Mouse (Mus musculus) intestine, embryonic 16.5 days (tissue): Measurements from ENCODE around the gene Gpr137. TPM values are rescaled to one million over a fixed set of nuclear protein-coding genes. Genes with fewer than 3 reads are reported as not detected.
"Not testable (repeated sequence)": the region's sequence is repeated elsewhere in the genome, so short reads cannot be mapped to it uniquely, and the experiment has no call there.

Experiments
- ATAC-seq: fragments of 200-750 bp; cut with Nextera tagmentation; 2 replicates; pipeline ENCODE4 v1.8.0; 2017; ENCODE audit warnings: moderate TSS enrichment, moderate library complexity
- H3K27ac ChIP-seq: fragments of 300-500 bp; sonication (generic); 2 replicates; pipeline ENCODE4 v1.5.1; 2014; ENCODE audit warnings: mild to moderate bottlenecking, low read length
- H3K27me3 ChIP-seq: fragments of 300-500 bp; sonication (generic); replicated peaks from 2 replicates; pipeline ENCODE4 v1.6.1; 2014; ENCODE audit warnings: low read length, control low read depth, mixed read lengths; ENCODE audit not compliant: control insufficient read depth, insufficient read depth
- H3K36me3 ChIP-seq: fragments of 300-500 bp; sonication (generic); 2 replicates; pipeline ENCODE4 v1.6.1; 2014; ENCODE audit warnings: low read length, control low read depth; ENCODE audit not compliant: control insufficient read depth, insufficient read depth
- H3K4me1 ChIP-seq: fragments of 300-500 bp; sonication (generic); 2 replicates; pipeline ENCODE4 v1.6.1; 2014; ENCODE audit warnings: low read length, control low read depth, mixed read lengths; ENCODE audit not compliant: control insufficient read depth, insufficient read depth
- H3K4me2 ChIP-seq: fragments of 300-500 bp; sonication (generic); 2 replicates; pipeline ENCODE4 v1.6.1; 2014; ENCODE audit warnings: low read depth, low read length, control low read depth
- H3K4me3 ChIP-seq: fragments of 300-500 bp; sonication (generic); 2 replicates; pipeline ENCODE4 v1.5.1; 2014; ENCODE audit warnings: mild to moderate bottlenecking, low read length
- H3K9ac ChIP-seq: fragments of 300-500 bp; sonication (generic); 2 replicates; pipeline ENCODE4 v1.6.1; 2014; ENCODE audit warnings: low read depth, low read length
- H3K9me3 ChIP-seq: fragments of 300-500 bp; sonication (generic); 2 replicates; pipeline ENCODE4 v1.6.1; 2016; ENCODE audit warnings: low read length, control low read depth; ENCODE audit not compliant: control insufficient read depth
- WGBS: fragments of 180-500 bp; shearing (Covaris S2); extraction: QIAGEN DNeasy Blood & Tissue Kit; methylation state at CpG from one replicate; pipeline ENCODE4 v1.1.7; 2014; 5-methylcytosine and 5-hydroxymethylcytosine counted together
- polyA plus RNA-seq: library from polyadenylated mRNA; unstranded; fragments of >200 nt; fragmentation: Nextera tagmentation; extraction: Ambion mirVana; gene quantifications from 2 replicates; pipeline ENCODE4 v1.2.1, GENCODE M21; 2015

The Gpr137 gene
- 20.6 and 21.1 TPM in 2 replicates for polyA plus RNA-seq

GRCm38 (mm10) chr19:6942249-6942691 lies at the start of gene Gpr137:
Gene Gpr137, minus strand, starts transcription at chr19:6942480.
- peaks cover 28% of the 10 kb centered on the region for H3K4me1 ChIP-seq
- peak within 1 kb of the TSS; percentile 91 for H3K4me2 ChIP-seq
- peak within 1 kb of the TSS; percentile 97 for H3K9ac ChIP-seq
- ATAC-seq, result peak; percentile 90
- peak within 1 kb of the TSS; percentile 93 for H3K4me3 ChIP-seq
- H3K27me3 ChIP-seq, result no peaks in the 10 kb centered on the region
- WGBS, result under 1% methylated on average over 27 of the region's 27 CpGs
- H3K27ac ChIP-seq, result peak within 1 kb of the TSS; percentile 99
- no peaks in the 10 kb centered on the region for H3K9me3 ChIP-seq
- no peaks in the 10 kb centered on the region for H3K36me3 ChIP-seq

- H3K9ac ChIP-seq, H3K9me3 ChIP-seq, H3K27me3 ChIP-seq, H3K36me3 ChIP-seq, H3K4me3 ChIP-seq, H3K4me2 ChIP-seq, ATAC-seq, H3K27ac ChIP-seq: not testable (repeated sequence)
- 91% methylated on average over 6 of the region's 6 CpGs for WGBS
- H3K4me1 ChIP-seq, result peaks cover 34% of the 10 kb centered on the region
These were observed 48.9 kb upstream of the Gpr137 start for GRCm38 (mm10) chr19:6991166-6991565.

- no peak for ATAC-seq
- H3K4me1 ChIP-seq, result peaks cover 38% of the 10 kb centered on the region
- H3K9me3 ChIP-seq, result no peaks in the 10 kb centered on the region
- no peak overlapping the region for H3K4me3 ChIP-seq
- H3K9ac ChIP-seq, result no peak overlapping the region
- H3K4me2 ChIP-seq, result no peak overlapping the region
- no peaks in the 10 kb centered on the region for H3K36me3 ChIP-seq
- no peak overlapping the region for H3K27ac ChIP-seq
- 87% methylated on average over 6 of the region's 6 CpGs for WGBS
- no peaks in the 10 kb centered on the region for H3K27me3 ChIP-seq
These were observed 48.4 kb upstream of the Gpr137 start for GRCm38 (mm10) chr19:6990712-6991111.

- no peaks in the 10 kb centered on the region; the same call in 1 of the 2 replicates for H3K36me3 ChIP-seq
- H3K9me3 ChIP-seq, result no peaks in the 10 kb centered on the region
- H3K27ac ChIP-seq, result no peak overlapping the region
- H3K4me2 ChIP-seq, result no peak overlapping the region
- H3K9ac ChIP-seq, result no peak overlapping the region
- H3K27me3 ChIP-seq, result no peaks in the 10 kb centered on the region
- peaks cover 29% of the 10 kb centered on the region for H3K4me1 ChIP-seq
- ATAC-seq, result no peak
- WGBS, result 88% methylated on average over 8 of the region's 8 CpGs
- no peak overlapping the region for H3K4me3 ChIP-seq
These were observed 47.0 kb upstream of the Gpr137 start for GRCm38 (mm10) chr19:6989251-6989650.

- Histone ChIP-seq H3K9ac (peak overlapping the region; percentile 95), H3K4me1 (peaks cover 22% of the 10 kb centered on the region), H3K4me3 (peak overlapping the region; percentile 87), H3K9me3 (no peaks in the 10 kb centered on the region), H3K4me2 (peak overlapping the region; percentile 76), H3K36me3 (peaks cover under 1% of the 10 kb centered on the region; the same call in 1 of the 2 replicates), H3K27me3 (no peaks in the 10 kb centered on the region), H3K27ac (peak overlapping the region; percentile 91)
- WGBS, result 5% methylated on average over 8 of the region's 8 CpGs
- ATAC-seq, result 0 out of 2 replicates have a peak, but pooled peaks have one; percentile 1
These were observed 45.6 kb upstream of the Gpr137 start for GRCm38 (mm10) chr19:6987904-6988285.

- Histone ChIP-seq H3K27ac (peak within 1 kb of the TSS; percentile 91), H3K4me1 (peaks cover 20% of the 10 kb centered on the region), H3K36me3 (peaks cover 2% of the 10 kb centered on the region; the same call in 1 of the 2 replicates), H3K4me2 (peak within 1 kb of the TSS; percentile 76), H3K4me3 (peak within 1 kb of the TSS; percentile 87), H3K27me3 (no peaks in the 10 kb centered on the region), H3K9ac (peak within 1 kb of the TSS; percentile 95), H3K9me3 (no peaks in the 10 kb centered on the region)
- WGBS, result under 1% methylated on average over 68 of the region's 85 CpGs
- ATAC-seq, result peak; percentile 72
These were observed 45.0 kb upstream of the Gpr137 start, which contains the start of gene Vegfb for GRCm38 (mm10) chr19:6987061-6987903. Gene Vegfb, minus strand, starts transcription at chr19:6987651.

- Histone ChIP-seq H3K27ac (peak overlapping the region; percentile 91), H3K4me2 (peak overlapping the region; percentile 76), H3K36me3 (peaks cover 2% of the 10 kb centered on the region; the same call in 1 of the 2 replicates), H3K4me3 (peak overlapping the region; percentile 87), H3K9me3 (no peaks in the 10 kb centered on the region), H3K27me3 (no peaks in the 10 kb centered on the region), H3K9ac (peak overlapping the region; percentile 95), H3K4me1 (peaks cover 24% of the 10 kb centered on the region)
- 75% methylated on average over 10 of the region's 10 CpGs for WGBS
- ATAC-seq, result no peak
These were observed 43.9 kb upstream of the Gpr137 start for GRCm38 (mm10) chr19:6985951-6986708.

GRCm38 (mm10) chr19:6985300-6985699 lies 43.0 kb upstream of the Gpr137 start:
- WGBS, result 83% methylated on average over 19 of the region's 19 CpGs
- Histone ChIP-seq H3K9ac (0 out of 2 replicates have a peak overlapping the region, but pooled peaks have one; percentile 95), H3K4me2 (no peak overlapping the region), H3K4me1 (peaks cover 24% of the 10 kb centered on the region), H3K27me3 (no peaks in the 10 kb centered on the region), H3K27ac (no peak overlapping the region), H3K36me3 (peaks cover 2% of the 10 kb centered on the region; the same call in 1 of the 2 replicates), H3K9me3 (no peaks in the 10 kb centered on the region), H3K4me3 (no peak overlapping the region)
- ATAC-seq, result no peak

GRCm38 (mm10) chr19:6983621-6984020 lies 41.3 kb upstream of the Gpr137 start:
- WGBS, result 94% methylated on average over 5 of the region's 5 CpGs
- peaks cover 2% of the 10 kb centered on the region; the same call in 1 of the 2 replicates for H3K36me3 ChIP-seq

More at GRCm38 (mm10) chr19:6983621-6984020, 41.3 kb upstream of the Gpr137 start:
- Histone ChIP-seq H3K9ac (no peak overlapping the region), H3K9me3 (no peaks in the 10 kb centered on the region), H3K4me1 (peaks cover 30% of the 10 kb centered on the region), H3K4me2 (no peak overlapping the region), H3K27me3 (no peaks in the 10 kb centered on the region), H3K27ac (no peak overlapping the region), H3K4me3 (no peak overlapping the region)
- ATAC-seq, result no peak
